Mouse (Mus musculus) ES-CJ7 (cell line): ENCODE data around the gene Wasf2.

Experiments
- DNase-seq: peaks from one replicate; pipeline ENCODE4 v3.0.0; 2011; ENCODE audit warnings: low read depth, low spot score

The Wasf2 gene

GRCm38 (mm10) chr4:133127079-133127478 is 3.2 kb upstream of the Wasf2 start:
- no peak for DNase-seq

DNA sequence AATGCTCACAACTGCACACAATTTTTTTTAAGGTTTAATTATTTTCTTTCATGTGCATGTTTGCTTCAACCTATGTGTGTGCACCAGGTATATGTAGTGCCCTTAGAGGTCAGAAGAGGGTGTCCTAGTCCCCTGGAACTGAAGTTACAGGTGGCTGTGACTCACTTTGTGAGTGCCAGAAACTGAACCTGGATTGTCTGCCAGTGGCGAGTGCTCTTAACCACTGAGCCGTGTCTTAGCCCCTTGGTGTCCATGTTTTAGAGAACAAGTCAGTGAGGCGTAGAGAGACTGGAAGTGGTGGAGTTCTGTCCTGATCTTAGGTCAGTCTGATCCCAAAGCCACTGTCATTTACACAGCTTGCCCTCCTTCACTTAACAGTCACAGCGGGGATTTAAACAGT is 2.4 kb upstream of the Wasf2 start:
- DNase-seq: peak; percentile 34

DNA sequence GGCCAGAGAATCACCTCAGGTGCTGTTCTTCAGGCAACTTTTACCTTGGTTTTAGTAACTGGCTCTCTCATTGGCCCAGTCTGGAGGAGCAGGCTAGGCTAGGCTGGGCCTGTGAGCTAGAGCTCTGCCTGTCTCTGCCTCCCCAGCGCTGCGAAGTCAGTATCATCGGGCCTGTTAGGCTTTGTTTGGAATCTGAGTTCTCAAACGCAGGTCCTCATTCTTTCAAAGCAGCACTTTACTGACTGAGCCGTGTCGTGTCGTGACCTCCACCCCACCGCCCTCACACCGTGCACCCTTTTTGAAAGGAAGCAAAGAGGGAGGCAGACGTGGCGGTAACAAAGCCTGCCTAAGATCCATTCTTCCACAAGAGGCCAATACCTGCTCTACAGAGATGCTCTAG is 914 bp upstream of the Wasf2 start:
- no peak for DNase-seq

DNA sequence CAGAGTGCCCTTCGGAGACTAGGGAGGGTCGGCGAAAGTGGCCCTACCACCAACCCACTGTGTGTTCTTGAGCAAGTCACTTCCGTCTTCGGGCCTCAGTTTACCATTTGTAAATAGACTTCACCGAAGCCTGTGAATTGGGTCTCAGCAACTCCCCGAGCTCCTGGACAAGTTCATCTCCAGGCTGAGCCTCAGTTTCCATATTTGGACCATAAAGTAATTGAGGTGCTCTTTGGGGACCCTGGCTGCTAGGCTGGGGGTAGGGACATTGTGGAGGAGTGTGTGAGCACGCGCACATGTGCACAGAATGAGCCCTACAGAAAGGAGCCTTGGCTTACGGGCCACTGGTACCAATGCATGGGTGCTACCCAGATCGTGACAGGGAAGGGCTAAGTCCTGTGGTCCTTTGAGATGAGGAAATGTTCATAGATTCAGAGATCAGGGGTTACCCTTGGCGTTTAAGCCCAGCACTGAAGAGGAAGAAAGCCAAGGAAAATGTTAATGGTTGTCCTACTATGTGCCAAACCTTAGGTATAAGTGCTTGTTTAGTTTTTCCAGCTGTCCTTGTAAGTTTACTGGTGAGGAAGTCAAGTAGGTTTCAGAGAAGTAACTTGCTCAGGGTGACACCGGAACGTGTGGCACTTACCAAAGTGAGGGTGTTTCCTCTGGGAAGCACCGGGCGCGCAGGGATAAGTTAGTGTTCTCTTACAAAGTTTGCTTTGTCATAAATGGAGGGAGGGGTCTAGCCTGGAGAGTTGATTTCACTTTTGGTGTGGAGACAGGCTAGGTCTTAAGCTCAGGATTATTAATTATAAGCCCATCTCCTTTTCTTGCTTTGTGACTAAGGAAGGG is 811 bp downstream of the Wasf2 start:
- DNase-seq: peak; percentile 33

DNA sequence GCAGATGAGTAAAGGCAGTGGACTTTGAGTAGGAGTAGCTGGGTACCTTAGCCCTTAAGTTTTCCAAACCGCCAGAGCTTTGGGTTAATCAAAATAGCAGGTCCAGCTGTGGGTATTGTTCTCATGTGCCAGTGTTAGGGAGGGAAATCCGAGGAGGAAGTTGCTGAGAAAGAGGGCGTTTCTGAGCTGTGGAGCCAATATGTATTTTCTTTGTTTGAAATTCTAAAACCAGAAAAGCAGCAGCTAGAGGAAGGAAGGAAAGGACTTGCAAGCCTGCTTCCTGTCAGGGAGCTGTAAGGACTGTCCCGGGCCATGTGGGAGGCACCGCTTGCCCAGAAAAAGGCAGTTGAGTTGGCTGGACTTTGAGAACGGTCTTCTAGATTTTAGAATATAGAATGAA is 1.7 kb downstream of the Wasf2 start:
- DNase-seq: peak; percentile 22

DNA sequence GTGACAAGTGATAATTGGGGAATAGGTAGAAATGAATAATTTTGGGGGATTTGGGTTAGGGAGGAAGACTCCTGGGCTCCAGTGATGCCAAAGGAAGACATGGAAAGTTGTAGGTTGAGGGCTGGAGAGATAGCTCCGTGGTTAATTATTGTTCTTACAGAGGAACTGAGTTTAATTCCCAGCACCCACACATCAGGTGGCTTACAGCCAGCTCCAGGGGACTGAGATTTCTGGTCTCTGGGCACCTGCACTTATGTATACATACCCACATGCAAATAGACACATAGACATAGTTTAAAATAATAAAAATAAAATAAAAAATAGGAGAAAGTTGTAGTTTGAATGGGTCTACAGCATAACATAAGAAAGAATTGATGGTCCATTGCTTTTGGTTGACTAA is 6.6 kb downstream of the Wasf2 start:
- DNase-seq: no peak

DNA sequence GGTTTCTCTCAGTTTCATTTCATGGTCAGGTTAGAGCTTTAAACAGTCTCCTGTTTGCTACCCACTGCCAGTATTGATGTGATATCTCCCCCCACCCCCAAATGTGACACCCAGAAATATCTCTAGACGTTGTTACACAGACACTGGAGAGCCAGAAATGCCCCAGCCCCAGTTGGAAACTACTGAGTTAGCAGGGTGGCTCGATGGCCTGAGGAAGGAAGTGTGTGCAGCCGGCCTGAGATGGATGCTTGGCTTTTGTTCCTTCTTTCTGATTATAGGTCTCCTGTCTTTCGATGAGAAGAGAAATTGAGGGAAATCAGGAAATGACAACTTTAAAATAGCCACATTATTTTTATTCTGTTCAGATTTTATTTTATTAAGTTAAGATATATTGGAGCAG is 8.7 kb downstream of the Wasf2 start:
- DNase-seq: no peak

DNA sequence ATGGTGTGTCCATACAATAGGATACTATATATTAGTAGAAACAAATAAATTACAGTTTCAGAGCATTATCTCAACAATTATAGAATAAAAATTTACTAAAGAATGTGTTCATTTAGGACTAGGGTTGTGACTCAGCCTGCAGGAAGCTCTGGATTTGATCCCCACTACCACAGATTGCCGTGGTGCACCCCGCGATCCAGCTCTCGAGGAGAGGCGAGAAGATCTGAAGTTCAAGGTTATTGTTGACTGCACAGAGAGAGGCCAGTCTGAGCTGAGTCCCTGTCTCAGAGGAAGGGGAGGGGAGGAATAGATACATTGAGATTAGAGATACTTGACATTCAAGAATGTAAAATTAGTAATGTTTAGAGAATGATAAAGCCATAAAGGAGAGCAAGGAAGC is 24.7 kb downstream of the Wasf2 start:
- DNase-seq: no peak

- no peak for DNase-seq
Observed at GRCm38 (mm10) chr4:133155726-133156125, 25.4 kb downstream of the Wasf2 start.

- no peak for DNase-seq
Observed at GRCm38 (mm10) chr4:133156422-133156821, 26.1 kb downstream of the Wasf2 start.

- DNase-seq: no peak
Observed at GRCm38 (mm10) chr4:133156831-133157230, 26.5 kb downstream of the Wasf2 start.

DNA sequence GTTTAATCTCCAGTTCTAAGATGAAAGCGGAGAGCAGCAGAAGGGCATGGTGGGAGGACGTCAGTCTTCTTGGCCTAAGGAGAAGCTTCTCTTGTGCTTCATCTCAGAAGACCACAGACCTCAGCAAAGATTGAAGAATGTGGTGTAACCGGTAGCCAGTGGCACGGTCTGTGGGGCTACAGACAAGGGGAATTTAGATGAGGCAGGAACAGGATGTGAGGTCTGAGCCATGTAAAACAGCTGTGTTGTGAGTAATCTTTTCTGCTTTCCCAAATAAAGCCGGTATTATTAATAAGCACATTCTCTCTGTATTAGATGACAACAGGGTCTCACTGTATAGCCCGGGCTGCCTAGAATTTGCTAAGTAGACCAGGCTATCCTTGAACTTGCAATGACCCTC is 28.8 kb downstream of the Wasf2 start:
- no peak for DNase-seq

- DNase-seq: no peak
Observed at GRCm38 (mm10) chr4:133159646-133160045, 29.3 kb downstream of the Wasf2 start.

GRCm38 (mm10) chr4:133160211-133160610 is 29.9 kb downstream of the Wasf2 start:
- no peak for DNase-seq

- no peak for DNase-seq
Observed at GRCm38 (mm10) chr4:133160821-133161220, 30.5 kb downstream of the Wasf2 start.

GRCm38 (mm10) chr4:133162196-133162595 is 31.9 kb downstream of the Wasf2 start:
- no peak for DNase-seq

DNA sequence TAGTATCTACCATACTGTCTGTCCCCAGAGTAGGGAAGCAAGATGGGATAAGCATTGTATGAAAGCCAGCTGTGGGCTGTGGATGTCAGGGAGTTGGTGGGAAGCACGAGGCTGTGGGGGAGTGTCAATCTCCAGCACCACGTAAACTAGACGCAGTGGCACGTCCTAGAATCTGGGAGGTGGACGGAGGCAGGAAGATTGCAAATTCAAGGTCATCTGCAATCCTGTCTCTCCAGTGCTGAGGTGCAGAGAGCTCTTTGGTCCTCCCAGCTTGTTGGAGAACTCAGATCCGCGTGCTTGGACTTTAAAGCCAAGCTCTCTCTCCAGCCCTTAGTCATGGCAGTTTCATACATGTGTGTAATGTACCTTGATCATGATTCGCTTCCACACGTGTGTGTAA is 36.5 kb downstream of the Wasf2 start:
- no peak for DNase-seq

- DNase-seq: peak; percentile 32
Observed at GRCm38 (mm10) chr4:133169237-133170055, 39.1 kb downstream of the Wasf2 start.

GRCm38 (mm10) chr4:133170056-133170524 is 39.8 kb downstream of the Wasf2 start:
- no peak for DNase-seq

DNA sequence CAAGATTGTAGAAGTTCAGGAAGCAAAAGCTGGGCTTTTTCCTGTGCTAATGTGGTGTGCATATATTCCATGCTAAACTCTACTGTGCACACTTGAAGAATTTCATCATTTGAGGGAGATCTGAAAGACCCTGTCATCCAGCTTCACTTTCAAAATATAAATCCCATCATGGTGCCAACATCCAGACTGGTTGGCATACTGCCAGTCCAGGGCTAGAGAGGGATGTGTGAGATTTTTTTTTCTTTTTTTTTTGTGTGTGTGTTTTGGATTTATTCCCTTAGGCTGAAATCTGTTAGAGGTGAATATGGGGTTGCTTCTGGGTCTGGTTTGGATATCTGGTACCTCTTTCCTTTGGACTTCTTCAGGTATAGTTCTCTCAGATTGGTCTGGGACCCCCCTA is 40.3 kb downstream of the Wasf2 start:
- DNase-seq: no peak

DNA sequence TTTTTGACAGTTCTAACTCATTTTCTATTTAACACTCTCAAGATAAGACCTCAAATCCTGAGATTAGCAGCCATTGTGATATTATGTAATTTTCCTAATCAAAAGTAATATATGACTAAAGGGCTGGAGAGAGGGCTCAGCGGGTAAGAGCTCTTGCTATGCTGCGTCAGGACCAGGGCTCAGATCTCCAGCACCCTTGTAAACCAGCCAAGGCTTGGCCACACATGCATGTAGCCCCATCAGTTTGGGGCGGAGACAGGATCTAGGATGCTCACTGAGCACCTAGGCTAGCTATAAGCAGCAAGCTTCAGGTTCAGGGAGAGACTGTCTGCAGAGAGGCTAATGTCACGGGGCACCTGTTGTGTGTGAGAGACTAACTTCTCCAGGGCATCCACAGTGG is 42.1 kb downstream of the Wasf2 start:
- DNase-seq: no peak

DNA sequence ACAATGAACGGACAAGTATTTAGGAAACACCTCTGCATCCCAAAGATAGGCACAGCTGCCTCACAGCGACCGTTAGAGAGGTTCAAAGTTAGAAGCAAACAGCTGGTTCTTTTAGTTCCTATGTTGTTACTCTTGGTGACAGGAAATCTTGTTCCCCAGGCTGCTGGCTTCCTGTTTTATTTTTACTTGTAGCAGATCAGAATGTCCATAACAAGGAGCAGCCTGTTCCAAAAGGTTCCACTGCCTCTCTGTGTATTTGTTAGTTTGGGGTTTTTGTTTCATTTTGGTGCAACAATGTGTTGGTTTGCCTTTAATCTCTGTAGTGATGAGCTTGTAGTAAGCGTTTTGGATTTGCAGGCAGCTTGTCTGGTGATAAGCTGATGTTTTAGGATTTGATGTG is 44.1 kb downstream of the Wasf2 start:
- DNase-seq: no peak

- DNase-seq: no peak
Observed at GRCm38 (mm10) chr4:133175274-133175673, 45.0 kb downstream of the Wasf2 start.
